Mouse (Mus musculus): Measurements from ENCODE around the gene Tmco3.

Tmco3 gene

DNA sequence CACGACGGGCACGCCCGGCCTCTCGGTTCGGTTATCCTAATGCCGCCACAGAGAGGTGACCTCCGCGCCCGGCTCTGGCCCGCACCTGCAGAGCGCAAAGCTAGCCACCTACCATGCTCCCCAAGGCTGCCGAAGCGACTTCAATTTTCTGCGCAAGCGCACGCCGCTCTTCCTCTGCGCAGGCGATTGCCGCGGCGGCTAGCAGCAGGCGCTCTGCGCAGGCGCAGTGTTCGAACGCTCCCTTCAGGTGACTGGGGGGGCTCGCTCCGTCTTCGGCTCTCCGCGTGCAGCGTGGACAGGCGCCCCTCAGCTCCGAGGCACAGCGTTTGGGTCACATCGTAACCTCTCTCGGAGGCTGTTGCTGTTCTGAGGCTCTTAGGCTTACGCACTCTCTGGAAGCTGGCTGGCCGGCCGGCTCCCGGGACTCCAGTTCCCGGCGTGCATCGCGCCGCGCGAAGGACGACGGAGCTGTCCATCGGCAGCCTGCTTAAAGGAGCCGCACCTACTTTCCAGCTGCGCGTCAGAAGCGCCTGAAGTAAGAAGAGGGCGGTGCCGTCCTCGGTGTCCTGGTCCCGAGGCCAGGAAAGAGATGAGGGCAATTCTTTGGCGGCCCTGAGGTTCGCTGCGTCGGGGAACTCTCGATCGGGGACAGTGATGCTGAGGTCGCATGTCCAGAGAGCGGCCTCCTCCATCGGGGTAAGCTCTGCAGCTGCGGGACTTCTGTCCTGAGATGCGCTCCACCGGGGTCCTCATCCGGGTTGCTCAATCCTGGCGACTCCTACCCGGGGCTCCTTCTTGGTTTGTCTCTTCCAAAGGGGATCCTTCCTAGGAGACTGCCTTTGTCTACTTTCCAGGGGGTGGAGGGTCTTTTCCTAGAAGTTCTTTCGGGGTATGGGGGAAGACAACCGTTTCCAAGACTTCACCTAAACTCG is at the start of gene Tmco3, which contains the start of gene Dcun1d2:
Gene Tmco3, plus strand, starts transcription at position 499 of the 932 bp plus-strand sequence.
Gene Dcun1d2, minus strand, starts transcription at position 440 of the 932 bp plus-strand sequence.
- DNase-seq (ENCODE audit: low spot score in 2 of 2) = peak; percentile 90 to 97

DNA sequence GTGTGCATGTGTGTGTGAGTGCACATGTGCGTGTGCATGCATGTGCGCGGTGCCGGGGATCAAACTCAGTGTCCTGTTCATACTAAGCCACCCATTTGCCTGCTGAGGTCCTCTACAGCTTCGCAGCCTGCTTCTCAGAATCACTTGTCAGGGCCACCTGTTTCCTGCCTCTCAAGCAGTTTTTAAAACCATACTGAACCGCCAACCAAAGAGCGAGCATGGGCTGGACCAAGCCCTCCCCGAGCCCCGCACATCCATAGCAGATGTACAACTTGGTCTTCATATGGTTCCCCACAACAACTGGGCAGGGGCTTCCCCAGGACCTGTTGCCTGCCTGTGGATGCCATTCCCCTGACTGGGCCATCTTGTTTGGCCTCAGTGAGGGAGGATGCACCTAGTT is 47.9 kb upstream of the Tmco3 start:
- DNase-seq (ENCODE audit: low spot score in 2 of 2) = no peak

DNA sequence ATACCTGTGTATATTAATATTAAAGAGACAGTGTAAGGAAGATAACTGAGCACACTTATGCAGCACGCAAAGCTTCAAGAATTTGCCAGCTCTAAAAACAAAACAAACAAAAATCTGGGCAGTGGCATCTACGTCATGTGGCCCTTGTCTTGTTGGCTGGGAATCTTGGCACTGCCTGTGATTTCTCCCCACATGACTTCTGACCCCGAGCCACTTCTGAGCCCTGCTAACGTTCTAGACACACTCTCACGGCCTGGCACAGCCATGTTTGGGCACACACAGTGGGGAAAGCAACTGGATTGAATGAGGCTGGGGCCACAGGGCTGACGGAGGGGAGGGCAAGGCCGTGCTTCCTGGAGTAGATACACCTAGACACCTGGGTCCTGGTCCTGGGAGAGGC is 47.3 kb upstream of the Tmco3 start:
- no peak for DNase-seq (ENCODE audit: low spot score in 2 of 2)

DNA sequence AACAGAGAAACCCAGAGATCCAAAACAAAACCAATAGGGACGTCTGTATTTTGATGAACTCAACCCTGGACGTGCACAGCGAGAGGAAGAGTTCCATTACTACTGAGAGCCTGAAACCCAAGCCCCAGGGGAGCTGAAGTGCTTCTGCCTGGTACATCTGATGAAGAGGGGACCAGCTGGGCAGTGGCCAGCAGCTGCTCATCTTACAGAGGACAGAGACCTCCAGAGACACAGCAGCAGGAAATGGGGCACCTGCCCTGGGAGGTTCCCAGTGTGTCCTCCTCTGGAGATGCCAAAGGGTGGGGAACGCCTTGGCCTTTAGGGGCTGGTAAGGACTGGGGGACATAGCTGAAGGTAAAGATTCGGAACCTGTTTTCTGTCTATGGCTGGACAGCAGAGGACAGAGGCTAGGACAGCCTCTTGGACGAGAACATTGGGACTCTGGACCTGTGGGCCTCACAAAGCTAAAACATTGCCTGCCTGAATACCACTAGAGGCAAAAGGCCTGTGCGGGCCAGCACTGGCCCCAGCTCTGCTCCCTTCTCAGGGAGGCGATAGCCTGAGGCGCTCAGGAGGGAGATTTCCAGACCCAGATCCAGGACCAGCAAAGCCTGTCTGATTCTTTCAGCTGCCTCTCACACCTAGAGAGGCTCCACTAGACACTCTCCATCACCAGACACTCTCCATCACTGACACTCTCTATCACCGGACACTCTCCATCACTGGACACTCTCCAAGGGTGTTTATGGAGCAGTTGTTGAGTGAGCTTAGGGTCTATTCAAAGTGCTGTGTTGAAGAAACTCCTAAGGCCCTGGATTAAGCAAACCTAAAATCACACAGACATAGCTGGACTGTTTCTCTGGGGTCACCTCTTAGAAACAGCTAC is 44.8 kb upstream of the Tmco3 start:
- DNase-seq (ENCODE audit: low spot score in 2 of 2) = no peak

DNA sequence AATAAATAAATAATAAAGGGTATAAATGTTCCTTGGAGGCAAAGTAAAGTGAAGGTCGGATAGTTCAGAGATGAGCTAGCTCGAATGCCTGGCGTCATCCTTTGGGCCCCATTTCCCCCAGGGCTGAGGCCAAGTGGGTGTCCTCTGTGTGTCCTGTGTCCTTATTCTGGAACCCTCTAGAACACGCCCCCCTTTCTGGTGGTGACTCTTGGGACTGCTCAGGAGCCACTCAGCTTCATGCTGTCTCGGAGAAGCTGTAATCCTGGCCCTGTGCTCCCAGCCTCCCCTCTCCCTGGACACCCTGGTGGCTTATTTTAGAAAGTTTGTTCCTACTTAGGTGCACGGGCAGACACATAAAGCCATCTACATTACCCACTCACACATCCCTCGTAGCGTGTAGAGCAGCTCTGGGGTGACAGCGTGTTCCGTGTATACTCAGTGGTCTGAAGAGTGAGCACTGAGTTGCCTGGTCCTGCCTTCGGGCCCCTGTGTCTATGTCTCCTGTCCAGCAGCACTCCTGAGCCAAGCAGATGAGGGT is 43.6 kb upstream of the Tmco3 start:
- no peak for DNase-seq (ENCODE audit: low spot score in 2 of 2)

DNA sequence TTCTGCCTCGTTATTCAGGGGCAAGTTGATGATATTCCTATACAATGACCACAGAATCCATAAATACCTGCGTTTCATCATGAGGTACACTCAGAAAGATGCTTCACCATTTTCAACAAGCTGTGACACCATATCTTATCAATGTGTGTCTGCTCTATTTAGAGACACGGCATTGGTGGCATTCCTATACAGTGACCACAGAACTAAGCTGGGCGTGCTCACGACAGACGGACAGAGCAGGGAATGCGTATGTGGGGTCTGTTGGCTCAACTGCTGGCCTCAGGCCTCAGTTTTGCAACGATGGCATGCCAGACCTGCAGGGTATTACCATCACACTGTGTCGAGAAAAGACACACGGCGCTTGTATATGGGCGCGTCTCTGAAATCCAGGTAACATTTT is 35.2 kb upstream of the Tmco3 start:
- no peak for DNase-seq (ENCODE audit: low spot score in 2 of 2)

DNA sequence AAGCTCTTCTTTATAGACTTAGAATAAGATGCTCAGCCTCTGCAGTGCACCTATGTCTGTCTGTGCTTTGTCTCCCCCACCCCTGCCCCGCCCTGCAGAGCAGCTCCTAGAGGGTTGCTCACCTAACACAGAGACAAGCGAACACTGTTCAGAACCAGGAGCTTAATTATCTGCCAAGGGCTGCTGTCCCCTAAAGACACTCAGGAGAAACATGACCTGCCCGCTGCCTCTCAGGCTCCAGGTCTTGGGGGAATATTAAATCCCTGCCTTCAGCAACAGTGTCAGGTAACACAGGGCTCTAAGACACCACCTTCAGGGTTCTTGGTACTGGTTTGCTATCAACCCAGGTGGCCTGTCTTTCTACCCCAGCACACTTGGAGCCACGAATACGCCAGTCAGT is 34.6 kb upstream of the Tmco3 start:
- no peak for DNase-seq (ENCODE audit: low spot score in 2 of 2)

DNA sequence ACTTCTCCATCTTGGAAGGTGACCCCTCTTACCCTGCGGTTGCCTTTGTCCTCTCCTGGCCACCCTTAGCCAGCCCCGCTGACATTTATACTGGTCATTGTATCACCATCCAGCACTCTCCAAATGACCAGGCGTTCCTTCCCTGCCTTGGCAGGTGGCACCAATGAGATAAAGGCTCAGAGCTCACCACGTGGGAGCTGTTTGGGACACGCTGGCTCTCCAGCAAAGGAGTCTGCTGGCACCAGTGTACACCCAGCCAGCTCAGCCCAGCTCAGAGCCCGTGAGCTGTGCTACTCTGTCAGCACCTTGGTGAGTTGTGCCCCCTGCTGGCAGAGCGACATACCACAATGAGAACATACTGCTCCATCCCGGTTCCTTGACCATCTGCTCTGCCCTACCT is 34.0 kb upstream of the Tmco3 start, which contains the start of gene Adprhl1:
Gene Adprhl1, minus strand, starts transcription at position 144 of the 400 bp plus-strand sequence.
- DNase-seq (ENCODE audit: low spot score in 2 of 2) = peak; percentile 21 to 70

DNA sequence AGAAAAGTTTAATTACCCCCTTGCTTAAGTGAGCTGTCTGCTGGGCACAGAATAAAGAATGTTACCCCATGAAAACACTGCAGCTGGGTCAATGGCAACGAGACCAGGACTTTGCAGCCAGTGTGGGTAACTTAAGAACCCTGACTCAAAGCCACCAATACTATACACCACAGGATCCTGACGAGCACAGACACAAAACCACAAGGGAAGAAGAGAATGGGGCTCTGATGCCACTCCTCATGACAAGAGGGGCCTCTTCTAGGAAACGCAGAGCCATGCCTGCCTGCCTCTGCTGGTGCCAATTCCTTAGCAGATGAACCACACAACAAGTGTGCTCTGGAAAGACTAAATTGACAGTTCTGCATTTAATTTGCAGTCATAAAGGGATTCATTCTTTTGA is 24.6 kb upstream of the Tmco3 start:
- DNase-seq (ENCODE audit: low spot score in 2 of 2) = no peak

DNA sequence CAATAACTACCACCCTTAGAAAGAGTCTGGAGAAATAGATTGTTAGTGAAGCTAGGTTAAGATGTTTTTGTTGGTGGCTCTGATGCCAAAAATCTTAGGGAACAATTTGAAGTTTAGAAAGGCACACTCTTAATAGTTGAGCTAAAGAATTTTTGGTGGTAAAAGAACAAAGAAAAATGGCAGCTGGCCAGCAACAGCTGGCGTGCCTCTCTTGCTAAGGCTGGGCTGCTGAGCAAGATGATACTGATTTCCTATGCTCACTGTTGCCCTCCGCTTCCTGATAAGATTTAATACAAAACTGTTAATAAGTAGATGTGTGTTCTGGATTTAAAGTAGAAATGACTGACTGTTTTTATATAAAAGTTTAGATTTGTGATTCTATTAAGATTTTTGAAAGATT is 20.4 kb upstream of the Tmco3 start:
- DNase-seq (ENCODE audit: low spot score in 2 of 2) = no peak

DNA sequence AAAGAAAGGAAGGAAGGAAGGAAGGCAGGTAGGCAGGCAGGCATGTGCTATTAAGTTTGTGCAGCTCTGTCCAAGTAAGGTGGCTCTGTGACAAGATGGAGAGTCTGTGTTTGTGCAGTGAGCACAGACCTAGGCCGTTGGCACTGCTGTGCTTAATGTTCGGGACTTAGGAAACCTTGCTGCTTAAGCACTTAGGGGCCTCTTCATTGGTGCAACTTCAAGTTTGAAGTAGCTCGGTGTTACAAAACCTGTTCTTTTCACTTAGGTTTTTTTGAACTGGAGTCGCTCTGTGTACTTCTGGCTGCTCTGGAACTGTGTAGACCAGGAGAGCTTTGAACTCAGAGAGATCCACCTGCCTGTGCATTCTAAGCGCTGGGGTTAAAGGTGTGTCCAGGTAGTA is 15.2 kb upstream of the Tmco3 start:
- no peak for DNase-seq (ENCODE audit: low spot score in 2 of 2)

DNA sequence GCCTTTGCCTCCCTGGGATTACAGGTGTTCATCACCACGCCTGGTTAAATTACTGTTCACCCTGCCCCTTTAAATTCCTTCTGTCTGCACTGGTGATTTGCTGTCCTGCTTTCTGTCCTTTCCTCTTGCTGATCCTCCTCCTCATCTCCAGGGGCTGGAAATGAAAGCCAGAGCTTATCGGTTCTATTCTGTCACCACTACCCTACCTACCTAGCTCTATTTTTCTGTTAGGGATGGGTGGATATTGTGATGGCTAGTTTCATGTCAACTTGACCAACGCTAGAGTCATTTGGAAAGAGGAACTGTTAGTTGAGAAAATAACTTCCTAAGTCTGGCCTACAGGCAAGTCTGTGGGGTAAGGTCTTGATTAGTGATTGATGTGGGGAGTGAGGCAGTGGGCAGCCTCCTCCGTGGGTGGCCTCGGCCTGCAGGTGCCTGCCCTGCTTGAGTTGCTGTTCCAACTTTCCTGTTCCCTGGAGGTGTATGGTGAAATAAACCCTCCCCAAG is 11.0 kb upstream of the Tmco3 start:
- DNase-seq (ENCODE audit: low spot score in 2 of 2) = no peak

DNA sequence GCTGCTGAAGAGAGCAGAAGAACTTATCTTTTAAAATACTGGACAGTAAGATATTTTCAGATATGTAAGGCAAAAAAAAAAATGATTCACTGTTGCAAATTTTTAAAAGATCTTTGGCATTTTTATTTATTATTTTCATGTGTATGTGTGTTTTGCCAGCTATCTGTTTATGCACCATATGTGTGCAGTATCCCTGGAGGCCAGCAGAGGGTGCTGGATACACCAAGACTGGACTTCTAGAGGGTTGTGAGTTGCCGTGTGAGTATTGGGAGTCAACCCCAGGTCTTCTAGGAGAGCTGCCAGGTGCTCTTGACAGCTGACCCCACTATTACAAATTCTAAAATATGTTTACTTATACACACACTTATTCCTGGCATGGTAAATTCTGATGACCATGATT is 4.8 kb upstream of the Tmco3 start:
- DNase-seq (ENCODE audit: low spot score in 2 of 2) = no peak

DNA sequence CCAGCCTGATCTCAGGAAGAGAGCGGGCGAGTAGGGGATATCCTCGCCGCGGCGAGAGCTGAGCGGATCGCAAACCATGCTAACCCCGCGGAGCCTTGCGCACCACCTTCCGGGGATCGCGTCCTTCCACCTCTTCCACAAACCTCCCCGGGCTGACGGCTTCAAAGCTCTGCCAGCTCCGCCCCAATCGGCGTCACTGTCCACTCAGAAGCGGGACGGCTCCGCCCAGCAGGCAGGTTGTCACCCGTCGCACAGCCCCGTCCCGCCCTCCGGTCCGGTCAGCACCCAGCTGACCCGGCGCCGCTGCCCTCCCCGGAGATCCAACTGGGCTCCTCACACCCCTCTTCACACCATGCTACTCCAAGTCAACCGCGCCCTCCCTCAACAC is 692 bp upstream of the Tmco3 start:
- peak; percentile 74 to 78 for DNase-seq (ENCODE audit: low spot score in 2 of 2)

DNA sequence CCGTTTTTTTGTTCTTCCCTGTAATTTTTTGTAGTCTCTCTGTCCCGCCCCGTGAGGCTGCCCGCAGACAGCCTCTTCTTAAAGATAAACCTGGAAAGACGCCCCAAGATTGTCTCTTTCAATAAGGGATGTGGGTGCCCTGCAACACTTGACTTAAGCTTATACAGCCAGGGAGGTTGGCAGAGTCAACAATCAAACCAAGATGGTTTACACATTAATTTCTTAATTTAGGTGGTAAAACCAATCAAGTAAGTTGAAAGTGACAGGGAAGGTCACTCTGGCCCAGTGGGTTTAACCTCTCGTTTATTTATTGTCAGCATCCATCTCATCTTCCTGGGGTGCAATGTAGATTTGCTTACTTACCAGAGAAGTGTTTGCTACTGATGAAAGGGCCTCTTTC is 656 bp downstream of the Tmco3 start:
- no peak for DNase-seq (ENCODE audit: low spot score in 2 of 2)

DNA sequence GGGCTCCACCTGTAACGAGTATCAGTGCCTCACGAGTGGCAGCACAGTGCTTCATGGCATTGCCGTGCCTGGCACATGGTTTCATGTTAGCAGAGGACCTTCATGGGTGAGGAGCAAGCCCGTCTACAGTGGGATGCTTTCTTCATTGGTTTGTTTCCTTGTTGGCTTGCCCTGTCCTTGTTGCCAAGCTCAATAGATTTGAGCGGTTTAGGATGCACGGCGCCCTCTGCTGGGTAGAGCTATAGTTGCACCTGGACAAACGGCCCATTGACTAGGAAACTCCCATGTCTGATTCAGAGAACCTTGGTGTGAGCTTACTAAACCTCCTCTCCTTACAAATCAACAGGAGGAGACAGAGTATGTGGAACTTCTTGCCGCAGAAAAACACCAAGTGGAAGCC is 4.4 kb downstream of the Tmco3 start:
- DNase-seq (ENCODE audit: low spot score in 2 of 2) = peak; percentile 43 to 69

DNA sequence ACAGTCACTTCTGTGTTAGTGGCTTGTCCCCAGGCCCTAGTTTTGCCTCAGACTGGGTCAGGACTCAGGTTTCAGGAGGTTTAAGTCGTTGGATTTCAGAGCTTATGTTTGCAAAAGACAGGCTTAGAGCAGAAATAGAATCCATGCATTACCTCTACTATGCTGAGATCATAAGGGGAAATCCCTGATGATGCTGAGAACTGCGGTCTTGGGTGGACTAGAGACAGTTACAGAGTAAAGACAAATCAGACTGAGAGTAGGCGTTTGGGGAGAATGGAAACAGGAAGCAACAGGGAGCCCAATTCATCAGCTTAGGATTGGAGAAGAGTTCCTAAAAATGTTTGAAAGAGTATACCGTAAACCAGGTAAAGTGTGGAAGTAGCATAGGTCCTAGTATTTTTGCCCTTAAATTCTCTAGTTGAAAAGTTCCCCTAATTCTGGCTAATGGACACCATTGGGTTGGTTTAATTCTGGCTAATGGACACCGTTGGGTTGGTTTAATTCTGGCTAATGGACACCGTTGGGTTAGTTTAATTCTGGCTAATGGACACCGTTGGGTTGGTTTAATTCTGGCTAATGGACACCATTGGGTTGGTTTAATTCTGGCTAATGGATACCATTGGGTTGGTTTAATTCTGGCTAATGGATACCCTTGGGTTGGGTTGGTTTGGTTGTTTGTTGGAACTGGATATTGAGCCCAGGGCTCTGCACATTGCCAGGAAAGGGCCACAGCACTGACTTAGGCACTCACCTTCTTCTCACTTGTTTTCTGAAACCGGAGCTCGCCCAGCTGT is 5.9 kb downstream of the Tmco3 start:
- DNase-seq (ENCODE audit: low spot score in 2 of 2) = no peak

DNA sequence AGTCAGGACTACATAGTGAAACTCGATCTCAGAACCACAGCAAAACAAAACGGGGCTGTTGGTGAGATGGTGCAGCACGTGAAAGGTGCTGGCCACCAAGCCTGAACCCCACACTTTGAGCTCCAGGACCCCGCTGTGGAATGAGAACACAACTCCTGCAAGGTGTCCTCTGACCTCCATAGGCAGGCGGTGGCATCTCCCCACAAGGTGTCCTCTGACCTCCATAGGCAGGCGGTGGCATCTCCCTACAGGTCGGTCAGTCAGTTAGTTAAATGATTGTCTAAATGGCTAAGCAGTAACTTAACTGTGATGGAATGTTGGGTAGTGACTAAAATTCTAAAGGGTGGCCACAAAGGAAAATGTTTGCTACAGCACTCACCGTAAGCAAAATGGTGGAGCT is 11.6 kb downstream of the Tmco3 start:
- DNase-seq (ENCODE audit: low spot score in 2 of 2) = no peak

DNA sequence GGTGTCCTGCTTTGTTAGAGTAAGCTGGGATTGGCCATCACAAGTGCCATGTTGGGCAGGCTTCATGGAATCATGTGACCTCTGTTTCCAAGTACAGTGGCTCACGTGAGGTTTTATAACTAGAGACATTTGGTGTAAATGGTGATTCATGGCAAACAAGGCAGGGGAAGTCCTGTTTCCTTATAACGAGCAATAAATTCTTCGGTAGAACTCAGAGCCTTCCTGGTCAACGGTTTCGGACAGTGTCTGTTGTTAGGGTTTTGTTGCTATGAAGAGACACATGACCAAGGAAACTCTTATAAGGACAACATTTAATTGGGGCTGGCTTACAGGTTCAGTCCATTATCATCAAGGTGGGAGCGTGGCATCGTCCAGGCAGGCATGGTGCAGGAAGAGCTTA is 13.0 kb downstream of the Tmco3 start:
- DNase-seq (ENCODE audit: low spot score in 2 of 2) = no peak

DNA sequence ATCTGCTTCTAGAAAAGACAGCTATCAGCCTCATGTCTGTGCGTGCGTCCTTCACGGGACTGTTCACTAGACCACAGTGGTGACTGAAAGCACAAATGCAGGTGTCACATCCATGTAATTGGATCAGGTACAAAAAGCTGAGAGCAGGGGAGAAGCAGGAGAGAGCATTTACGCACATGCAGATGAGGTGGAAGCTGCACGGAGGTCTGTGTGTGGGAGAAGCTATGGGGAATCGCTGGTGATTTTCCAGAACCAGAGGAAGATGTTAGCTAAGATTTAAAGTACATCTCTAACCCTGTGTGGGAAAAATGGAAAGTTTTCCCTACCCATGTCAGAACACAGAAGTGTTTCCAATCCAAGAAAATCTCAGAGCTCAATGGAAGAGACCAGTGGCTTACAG is 17.5 kb downstream of the Tmco3 start:
- no peak for DNase-seq (ENCODE audit: low spot score in 2 of 2)

DNA sequence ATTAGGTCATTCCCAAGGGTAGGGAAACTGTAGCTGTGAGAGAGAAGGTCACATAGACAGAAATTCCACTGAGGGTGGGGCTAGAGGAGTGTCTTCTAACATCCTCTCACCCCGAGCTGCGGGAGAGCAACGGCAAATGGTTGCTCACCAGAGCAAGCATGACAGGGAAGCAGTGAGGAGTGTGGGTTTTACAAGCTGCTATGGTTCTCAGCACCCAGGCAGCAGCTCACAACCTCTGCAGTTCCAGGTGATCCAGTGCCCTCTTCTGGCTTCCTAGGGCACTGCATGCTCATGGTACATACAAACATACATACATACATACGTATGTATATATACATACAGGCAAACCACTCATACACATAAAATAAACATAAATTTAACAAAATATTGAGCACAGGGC is 17.9 kb downstream of the Tmco3 start:
- no peak for DNase-seq (ENCODE audit: low spot score in 2 of 2)

Measured in thymus, postnatal 10 days (tissue).